Mouse (Mus musculus): Measurements from ENCODE around the gene Nceh1. TPM values are rescaled to one million over a fixed set of nuclear protein-coding genes. Genes with fewer than 3 reads are reported as not detected.
A peak's percentile ranks its signal among the peaks of the same experiment; 100 is the strongest.

The Nceh1 gene
- total RNA-seq (2022), result 100 to 1,000 TPM; 183 to 266 (median 229) TPM

GRCm38 (mm10) chr3:27182733-27183600 lies at the start of gene Nceh1:
Gene Nceh1 (plus strand): TSS chr3:27182965.
- peak; percentile 94 for DNase-seq (ENCODE audit: low spot score)

GRCm38 (mm10) chr3:27140101-27140500 lies 42.7 kb upstream of the Nceh1 start:
- no peak for DNase-seq (ENCODE audit: low spot score)

GRCm38 (mm10) chr3:27143570-27143969 lies 39.2 kb upstream of the Nceh1 start:
- DNase-seq (ENCODE audit: low spot score), result no peak

GRCm38 (mm10) chr3:27145733-27146132 lies 37.0 kb upstream of the Nceh1 start:
- DNase-seq (ENCODE audit: low spot score), result no peak

- DNase-seq (ENCODE audit: low spot score), result no peak
Observed at GRCm38 (mm10) chr3:27153191-27153671, 29.5 kb upstream of the Nceh1 start.

- DNase-seq (ENCODE audit: low spot score), result peak; percentile 100
Observed at GRCm38 (mm10) chr3:27153701-27154209, 29.0 kb upstream of the Nceh1 start, which contains the start of gene Ect2. Gene Ect2 (minus strand): TSS chr3:27153878.

- no peak for DNase-seq (ENCODE audit: low spot score)
Observed at GRCm38 (mm10) chr3:27154280-27154679, 28.5 kb upstream of the Nceh1 start.

GRCm38 (mm10) chr3:27155051-27155855 lies 27.5 kb upstream of the Nceh1 start:
- DNase-seq (ENCODE audit: low spot score), result no peak

GRCm38 (mm10) chr3:27155856-27156593 lies 26.7 kb upstream of the Nceh1 start:
- DNase-seq (ENCODE audit: low spot score), result no peak

GRCm38 (mm10) chr3:27156594-27156949 lies 26.2 kb upstream of the Nceh1 start:
- DNase-seq (ENCODE audit: low spot score), result no peak

- no peak for DNase-seq (ENCODE audit: low spot score)
Observed at GRCm38 (mm10) chr3:27158910-27159309, 23.9 kb upstream of the Nceh1 start.

GRCm38 (mm10) chr3:27161645-27162409 lies 20.9 kb upstream of the Nceh1 start:
- no peak for DNase-seq (ENCODE audit: low spot score)

GRCm38 (mm10) chr3:27162410-27162804 lies 20.4 kb upstream of the Nceh1 start:
- no peak for DNase-seq (ENCODE audit: low spot score)

- DNase-seq (ENCODE audit: low spot score), result no peak
Observed at GRCm38 (mm10) chr3:27165481-27166065, 17.2 kb upstream of the Nceh1 start.

- no peak for DNase-seq (ENCODE audit: low spot score)
Observed at GRCm38 (mm10) chr3:27170257-27170656, 12.5 kb upstream of the Nceh1 start.

GRCm38 (mm10) chr3:27179711-27180110 lies 3.1 kb upstream of the Nceh1 start:
- DNase-seq (ENCODE audit: low spot score), result no peak

GRCm38 (mm10) chr3:27183601-27184175 lies 923 bp downstream of the Nceh1 start:
- peak; percentile 36 for DNase-seq (ENCODE audit: low spot score)

GRCm38 (mm10) chr3:27188386-27188785 lies 5.6 kb downstream of the Nceh1 start:
- no peak for DNase-seq (ENCODE audit: low spot score)

- peak; percentile 76 for DNase-seq (ENCODE audit: low spot score)
Observed at GRCm38 (mm10) chr3:27189320-27190261, 6.8 kb downstream of the Nceh1 start.

Data from heart, adult 8-10 months (tissue).